Comparison of ENCODE assay signal across 24 mouse cellular contexts in the genomic region with DNA sequence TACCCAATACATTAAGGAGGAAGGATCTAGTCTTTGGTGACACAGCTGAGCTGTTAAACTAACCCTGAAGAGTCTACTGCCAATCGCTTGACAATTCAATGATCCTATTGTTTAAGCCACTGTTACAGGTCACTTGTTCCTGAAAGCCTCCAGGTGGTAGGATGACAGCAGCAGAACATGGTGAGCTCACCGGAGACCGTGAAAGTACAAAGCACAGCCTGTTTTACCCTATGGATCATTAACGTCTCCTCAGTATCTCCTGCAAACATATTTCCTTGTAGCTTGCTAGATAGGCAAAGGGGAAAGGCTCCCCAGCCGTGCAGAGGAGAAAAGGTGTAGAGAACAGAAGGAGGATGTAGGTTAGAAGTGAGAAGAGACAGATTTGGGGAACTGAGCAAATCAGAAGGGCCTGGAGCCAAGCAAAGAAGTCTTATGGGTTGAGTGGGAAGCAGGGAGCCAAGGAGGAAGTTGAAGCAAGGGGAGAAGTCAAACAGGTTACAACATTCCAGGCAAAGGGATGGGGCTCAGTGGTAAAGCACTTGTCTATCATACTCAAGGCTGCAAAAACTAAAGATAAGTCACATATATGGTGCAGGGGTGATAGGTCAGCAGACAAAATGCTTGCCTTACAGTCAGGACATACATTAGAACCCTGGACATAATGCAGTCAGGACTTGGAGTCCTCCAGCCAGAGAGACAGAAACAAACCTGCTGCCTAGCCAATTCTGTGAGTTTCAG. TPM values are rescaled to one million over a fixed set of nuclear protein-coding genes. Genes with fewer than 3 reads are reported as not detected.
DNase-seq lines count a peak whose midpoint lies in the region; ATAC-seq and TF ChIP-seq lines count a peak whose summit lies in the region.
"Had no signal": no experiment of that assay in that cellular context is flagged by ENCODE, and none has a peak within 500 bp of the region (broad histone marks: within the 10 kb centered on the region; RNA-seq: fewer than 3 reads in every experiment).

No protein-coding gene starts in this region.

- TF ChIP-seq EP300 in liver, embryonic 14.5 days (IDR thresholded peaks at IDR 0.05; ENCODE audit: low read depth), result peak; percentile 35; the same call in 1 of the 2 replicates
- no peak for TF ChIP-seq EP300 in liver, postnatal 0 days (IDR thresholded peaks at IDR 0.05; ENCODE audit: low read depth)

- peak overlapping the region; percentile 1; the same call in 1 of the 2 replicates for H3K27ac ChIP-seq in liver, embryonic 14.5 days
- no peak overlapping the region for H3K27ac ChIP-seq in liver, postnatal 0 days (ENCODE audit: low read depth)
- H3K27ac ChIP-seq in liver, embryonic 16.5 days (ENCODE audit: low read length), result 0 out of 2 replicates have a peak overlapping the region, but pooled peaks have one; percentile 0
- no peak overlapping the region for H3K27ac ChIP-seq in heart, embryonic 10.5 days
- H3K27ac ChIP-seq: forebrain, embryonic 13.5 days; hindbrain, embryonic 10.5 days; hindbrain, postnatal 0 days; limb, embryonic 13.5 days; macrophage; midbrain, embryonic 13.5 days; neural tube, embryonic 12.5 days had no signal

- peak overlapping the region; percentile 18; the same call in 1 of the 2 replicates for H3K4me2 ChIP-seq in liver, embryonic 14.5 days (ENCODE audit: low read depth)
- H3K4me2 ChIP-seq in liver, postnatal 0 days (ENCODE audit: low read depth, low read length), result no peak overlapping the region
- H3K4me2 ChIP-seq in liver, embryonic 16.5 days (ENCODE audit: low read depth, low read length), result no peak overlapping the region
- H3K4me2 ChIP-seq: forebrain, embryonic 13.5 days; limb, embryonic 13.5 days; midbrain, embryonic 13.5 days; neural tube, embryonic 12.5 days had no signal

- WGBS in liver, embryonic 14.5 days (ENCODE audit: insufficient replicate concordance), result 46% methylated on average over 5 of the region's 5 CpGs
- 64% methylated on average over 5 of the region's 5 CpGs for WGBS in liver, postnatal 0 days (ENCODE audit: insufficient replicate concordance)
- 52% methylated on average over 5 of the region's 5 CpGs for WGBS in liver, embryonic 16.5 days (ENCODE audit: insufficient replicate concordance)
- WGBS in heart, embryonic 10.5 days, result 71% methylated on average over 5 of the region's 5 CpGs

- peak overlapping the region; percentile 27 for H3K9ac ChIP-seq in liver, embryonic 14.5 days (replicated peaks)
- H3K9ac ChIP-seq in liver, postnatal 0 days (replicated peaks), result no peak overlapping the region
- no peak overlapping the region for H3K9ac ChIP-seq in liver, embryonic 16.5 days (ENCODE audit: low read depth, low read length)
- H3K9ac ChIP-seq: forebrain, embryonic 13.5 days; limb, embryonic 13.5 days; midbrain, embryonic 13.5 days; neural tube, embryonic 12.5 days had no signal

- ATAC-seq in liver, embryonic 14.5 days (ENCODE audit: insufficient read depth), result peak; percentile 26; the same call in 1 of the 2 replicates
- ATAC-seq in liver, postnatal 0 days, result no peak
- ATAC-seq in granulocyte monocyte progenitor cell, adult 5-6 weeks (replicated peaks; ENCODE audit: poor library complexity, severe bottlenecking), result peak; percentile 63
- no peak for ATAC-seq in liver, embryonic 16.5 days (ENCODE audit: low read depth)
- ATAC-seq: activated CD4-positive, CD25-positive, alpha-beta regulatory T cell, adult 4 months; forebrain, embryonic 13.5 days; hindbrain, postnatal 0 days; midbrain, embryonic 13.5 days had no signal

- DNase-seq in liver, embryonic 14.5 days (ENCODE audit: low read depth in 3 of 3, low spot score in 3 of 3), result no peak
- DNase-seq in liver, postnatal 0 days, result no peak
- DNase-seq in telencephalon, adult 2 months (ENCODE audit: low read depth, low spot score), result peak; percentile 1
- DNase-seq in kidney, postnatal 10 days, result no peak
- no peak for DNase-seq in heart, embryonic 10.5 days (ENCODE audit: low spot score)
- DNase-seq: adrenal gland, postnatal 10 days; cerebellum, adult 9-11 months; gastrocnemius, postnatal 14 days; kidney, adult 8-10 months; kidney, postnatal 25 days; layer of hippocampus, adult 9-11 months; spleen, adult 18-20 months; thymus, postnatal 14 days had no signal

- no peaks in the 10 kb centered on the region for H3K36me3 ChIP-seq in liver, embryonic 14.5 days (replicated peaks; ENCODE audit: control insufficient read depth, insufficient read depth, low read depth)
- H3K36me3 ChIP-seq in liver, postnatal 0 days (replicated peaks; ENCODE audit: insufficient read depth, low read length), result no peaks in the 10 kb centered on the region
- H3K36me3 ChIP-seq in liver, embryonic 16.5 days (ENCODE audit: control insufficient read depth, insufficient read depth), result no peaks in the 10 kb centered on the region
- no peaks in the 10 kb centered on the region for H3K36me3 ChIP-seq in heart, embryonic 10.5 days
- H3K36me3 ChIP-seq: G1E; hindbrain, embryonic 10.5 days; limb, embryonic 13.5 days; midbrain, embryonic 13.5 days; neural tube, embryonic 12.5 days had no signal

- H3K4me3 ChIP-seq in liver, embryonic 14.5 days (ENCODE audit: insufficient read depth in 1 of 2, low read depth in 2 of 2, low read length in 2 of 2), result no peak overlapping the region
- H3K4me3 ChIP-seq in liver, postnatal 0 days (ENCODE audit: low read depth, low read length), result no peak overlapping the region
- H3K4me3 ChIP-seq in liver, embryonic 16.5 days (ENCODE audit: low read depth, low read length), result no peak overlapping the region
- no peak overlapping the region for H3K4me3 ChIP-seq in heart, embryonic 10.5 days
- H3K4me3 ChIP-seq: forebrain, embryonic 13.5 days; hindbrain, embryonic 10.5 days; limb, embryonic 13.5 days; midbrain, embryonic 13.5 days; neural tube, embryonic 12.5 days had no signal

- H3K4me1 ChIP-seq in liver, embryonic 14.5 days (replicated peaks; ENCODE audit: control insufficient read depth in 2 of 2, insufficient read depth in 2 of 2, low read length in 1 of 2), result peaks cover 12 to 15% of the 10 kb centered on the region in 2 experiments
- H3K4me1 ChIP-seq in liver, postnatal 0 days (ENCODE audit: insufficient read depth), result peaks cover 9% of the 10 kb centered on the region; the same call in 1 of the 2 replicates
- H3K4me1 ChIP-seq in liver, embryonic 16.5 days (ENCODE audit: control insufficient read depth, low read depth, low read length), result peaks cover 12% of the 10 kb centered on the region
- peaks cover 9% of the 10 kb centered on the region for H3K4me1 ChIP-seq in heart, embryonic 10.5 days
- H3K4me1 ChIP-seq: forebrain, embryonic 13.5 days; hindbrain, embryonic 10.5 days; limb, embryonic 13.5 days; midbrain, embryonic 13.5 days; neural tube, embryonic 12.5 days had no signal

- no peaks in the 10 kb centered on the region for H3K9me3 ChIP-seq in liver, embryonic 14.5 days (ENCODE audit: control insufficient read depth, low read length)
- H3K9me3 ChIP-seq in liver, postnatal 0 days (ENCODE audit: low read length), result no peaks in the 10 kb centered on the region
- no peaks in the 10 kb centered on the region for H3K9me3 ChIP-seq in liver, embryonic 16.5 days (replicated peaks; ENCODE audit: control insufficient read depth, low read length)
- no peaks in the 10 kb centered on the region; the same call in 1 of the 2 replicates for H3K9me3 ChIP-seq in heart, embryonic 10.5 days
- H3K9me3 ChIP-seq: forebrain, embryonic 13.5 days; G1E; midbrain, embryonic 13.5 days; neural tube, embryonic 12.5 days had no signal

- no peak for TF ChIP-seq CTCF in liver, embryonic 14.5 days (IDR thresholded peaks at IDR 0.05; ENCODE audit: low read depth)
- TF ChIP-seq CTCF in liver, postnatal 0 days (IDR thresholded peaks at IDR 0.05; ENCODE audit: low read depth), result no peak

- no peaks in the 10 kb centered on the region for H3K27me3 ChIP-seq in liver, embryonic 14.5 days (ENCODE audit: control insufficient read depth, insufficient read depth, low read length)
- H3K27me3 ChIP-seq in liver, postnatal 0 days (ENCODE audit: insufficient read depth, low read length), result no peaks in the 10 kb centered on the region
- H3K27me3 ChIP-seq in liver, embryonic 16.5 days (ENCODE audit: control insufficient read depth, insufficient read depth, low read depth, low read length), result no peaks in the 10 kb centered on the region
- no peaks in the 10 kb centered on the region for H3K27me3 ChIP-seq in heart, embryonic 10.5 days (ENCODE audit: insufficient read depth, poor library complexity, severe bottlenecking)
- H3K27me3 ChIP-seq: forebrain, embryonic 13.5 days; limb, embryonic 13.5 days; midbrain, embryonic 13.5 days; neural tube, embryonic 12.5 days had no signal

RNA-seq across cellular contexts. Expression of a gene that starts 45.5 kb away (rescaled TPM):
- 157 and 235 TPM in 2 replicates for polyA plus RNA-seq in liver, embryonic 14.5 days (2012; rRNA removed)
- polyA plus RNA-seq in liver, embryonic 14.5 days (2014; fragmentation: Nextera tagmentation; extraction: Ambion mirVana), result 388 and 433 TPM in 2 replicates
- 85.1 and 103 TPM in 2 replicates for polyA plus RNA-seq in liver, postnatal 0 days (2015; fragmentation: Nextera tagmentation; extraction: Ambion mirVana)
- total RNA-seq in granulocyte monocyte progenitor cell, adult 5-6 weeks (2014; fragmentation: Nextera tagmentation), result 65.6 and 67.9 TPM in 2 replicates
- 105 and 142 TPM in 2 replicates for total RNA-seq in granulocyte monocyte progenitor cell, adult 5-6 weeks (2017)
- 317 and 331 TPM in 2 replicates for polyA plus RNA-seq in liver, embryonic 16.5 days (2015; fragmentation: Nextera tagmentation; extraction: Ambion mirVana)
- polyA plus RNA-seq in heart, embryonic 10.5 days (2016; fragmentation: Nextera tagmentation; extraction: Ambion mirVana), result 72.0 and 82.0 TPM in 2 replicates

Comparison
In these comparisons a context has a peak if more than half of its experiments do, and no peak if none do; other contexts are left out.
1. ATAC-seq: peak in liver, embryonic 14.5 days (single experiment) and granulocyte monocyte progenitor cell, adult 5-6 weeks (single experiment); none in liver, postnatal 0 days (single experiment) and liver, embryonic 16.5 days (single experiment).
2. H3K27ac ChIP-seq: peak in liver, embryonic 14.5 days (single experiment) and liver, embryonic 16.5 days (single experiment); none in liver, postnatal 0 days (single experiment) and heart, embryonic 10.5 days (single experiment).